Mouse (Mus musculus) urinary bladder, postnatal 10 days (tissue): ENCODE measurements around the gene Dnm3.

Experiments used
- DNase-seq: peaks from one replicate; pipeline ENCODE4 v3.0.0; 2022; ENCODE audit warnings: low spot score

Gene Dnm3

DNA sequence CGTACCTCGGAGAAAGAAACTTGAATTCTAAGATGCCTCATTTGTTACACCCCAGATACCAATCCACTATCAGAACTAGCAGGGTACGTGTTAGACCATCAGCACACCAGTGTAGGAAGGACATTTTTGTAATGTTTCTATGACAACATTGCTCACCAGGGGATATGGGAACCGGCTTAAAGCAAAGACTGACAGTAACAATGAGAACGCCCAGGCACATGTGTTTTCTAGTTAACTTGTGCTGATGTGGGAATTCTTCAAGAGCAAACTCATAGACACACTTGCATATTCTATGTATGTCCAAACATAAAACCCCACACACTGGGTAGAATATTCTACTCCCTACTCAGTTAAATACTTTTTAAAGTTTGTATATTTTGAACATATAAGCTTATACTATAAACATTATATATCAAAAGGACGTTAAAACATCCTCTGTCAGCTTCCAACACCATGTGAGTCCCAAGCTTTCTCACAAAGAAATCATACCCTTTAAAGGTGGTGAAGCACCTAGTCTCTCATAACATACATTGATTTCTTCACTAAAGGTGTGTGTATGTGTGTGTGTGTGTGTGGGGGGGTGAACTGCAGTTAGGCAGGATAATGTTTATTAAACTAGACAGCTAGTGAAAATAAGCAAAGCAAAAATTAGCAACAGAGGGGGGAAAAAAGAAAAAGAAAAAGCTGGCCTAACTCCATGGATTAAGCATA lies 369.0 kb downstream of the Dnm3 start:
- DNase-seq = no peak

DNA sequence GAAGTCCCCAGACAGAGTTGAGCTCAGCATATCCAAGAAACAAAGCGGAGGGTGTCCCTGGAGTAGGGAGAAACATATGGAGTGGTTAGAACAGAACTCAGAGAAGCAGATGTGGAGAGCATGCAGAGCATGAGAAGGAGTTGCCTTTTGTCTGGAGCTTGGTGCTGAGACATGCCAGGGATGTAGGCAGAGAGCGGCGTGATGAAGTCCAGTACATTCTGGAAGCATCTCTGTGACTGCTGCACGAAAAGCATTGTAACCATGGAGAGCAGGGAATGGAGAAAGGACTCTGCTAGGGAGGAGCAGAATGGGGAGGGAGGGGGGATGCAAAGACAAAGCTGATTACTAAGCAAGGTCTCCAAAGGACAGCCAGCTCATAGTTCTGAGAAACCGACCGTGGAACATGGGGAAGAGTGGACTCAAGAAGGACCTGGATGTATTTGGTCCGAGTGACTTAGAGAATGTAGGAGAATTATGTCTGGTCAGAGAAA lies 369.6 kb downstream of the Dnm3 start:
- no peak for DNase-seq

DNA sequence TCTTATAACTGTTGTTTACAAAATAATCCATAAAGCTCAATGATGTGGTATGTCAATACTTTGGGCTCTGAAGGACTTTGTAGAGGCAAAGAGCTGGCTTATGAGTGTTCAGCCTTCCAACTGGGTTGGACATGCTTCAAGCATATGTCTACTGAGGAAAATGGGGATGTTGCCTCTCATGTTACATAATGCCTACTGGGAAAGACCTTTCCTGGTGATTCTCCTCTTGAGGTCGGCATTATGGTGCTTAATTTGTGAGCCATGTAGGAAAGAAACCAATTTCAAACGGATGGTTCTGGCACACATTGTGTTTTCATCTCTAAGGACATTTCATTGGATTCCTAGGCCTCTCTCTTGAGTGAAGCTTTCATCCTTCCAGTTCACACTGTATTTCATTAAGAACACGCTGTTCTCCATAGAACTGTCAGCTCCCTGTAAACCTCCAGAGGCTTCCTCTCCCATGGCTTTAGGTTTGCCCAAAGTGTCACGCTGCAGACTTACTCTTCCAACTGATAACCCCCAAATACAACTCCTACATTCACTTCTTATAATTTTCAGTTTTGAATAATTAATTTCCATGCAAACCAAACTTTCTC lies 370.7 kb downstream of the Dnm3 start:
- DNase-seq = no peak

DNA sequence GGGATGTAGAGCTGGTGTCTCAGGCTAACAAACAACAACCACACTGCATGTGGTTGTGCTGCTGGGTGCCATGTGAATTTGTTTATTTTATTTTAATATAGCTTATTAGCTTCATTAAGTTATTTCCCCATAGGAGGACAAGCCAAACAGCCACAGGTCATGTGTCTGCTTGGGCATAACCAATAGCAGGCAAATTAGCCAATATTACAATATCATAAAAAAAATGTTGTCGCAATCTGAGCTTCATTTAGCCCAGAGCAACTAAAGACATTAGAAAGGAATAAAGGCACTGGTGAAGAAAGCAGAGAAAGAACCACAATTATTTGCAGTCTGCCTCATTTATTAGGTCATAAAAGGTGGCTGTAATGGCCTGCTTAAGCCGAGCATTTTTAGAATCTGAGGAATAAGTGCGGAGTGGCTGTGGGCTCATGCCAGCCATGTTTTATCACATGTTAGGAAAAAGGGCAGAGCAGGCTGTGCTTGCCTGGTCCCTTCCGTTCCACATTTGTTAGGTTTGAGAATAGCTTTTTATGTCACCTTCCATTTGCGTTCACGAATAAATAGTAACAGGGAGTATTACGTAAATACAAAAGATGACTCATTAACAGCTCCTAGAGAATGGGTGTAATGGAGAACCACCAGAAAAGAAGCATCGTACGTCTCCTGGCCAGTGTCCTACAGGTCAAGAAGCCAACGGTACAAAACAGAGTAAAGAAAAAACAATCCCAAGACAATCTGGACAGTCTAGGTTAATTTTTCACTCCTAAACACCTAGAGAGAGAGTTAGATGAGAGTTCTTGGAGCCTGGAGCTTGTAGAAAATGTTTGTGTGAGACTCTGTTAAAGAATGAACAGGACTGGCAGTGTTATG lies 376.6 kb downstream of the Dnm3 start:
- DNase-seq = no peak

DNA sequence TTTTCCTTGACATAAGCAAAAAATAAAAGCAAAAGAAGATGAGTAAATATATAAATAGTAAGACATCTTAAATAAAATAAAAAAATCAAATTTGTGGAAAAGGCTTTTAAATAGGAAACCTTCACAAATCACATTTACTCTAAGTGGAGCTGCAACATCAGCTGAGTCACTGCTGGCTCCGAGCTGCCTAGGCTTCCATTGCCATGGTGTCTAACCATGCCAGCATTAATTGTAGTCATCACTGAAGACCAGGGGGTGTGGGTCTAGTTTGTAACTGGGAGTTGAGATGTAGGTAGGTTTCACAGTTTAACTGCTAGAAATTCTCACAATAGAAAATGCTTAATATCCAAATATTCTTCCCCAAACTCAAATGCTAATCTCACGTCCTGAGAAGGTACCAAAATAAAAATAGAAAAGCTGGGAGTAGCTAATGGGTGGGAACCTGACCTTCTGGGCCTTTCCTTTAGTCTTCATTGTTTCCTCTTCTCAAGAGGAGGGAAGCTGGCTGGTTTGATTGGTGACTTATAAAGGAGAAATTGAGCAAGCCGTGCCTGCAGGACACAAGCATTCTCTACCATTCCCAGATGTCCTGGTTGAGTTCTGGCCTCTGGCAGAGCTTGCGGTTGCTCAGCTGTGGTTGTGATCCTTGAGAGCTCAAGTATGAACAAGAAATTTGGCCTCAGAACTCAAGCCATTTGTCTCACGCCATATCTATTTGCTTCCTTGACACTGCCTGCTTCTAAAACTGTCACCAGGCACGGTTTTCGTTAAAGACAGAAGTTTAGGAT lies 377.6 kb downstream of the Dnm3 start:
- DNase-seq = no peak

DNA sequence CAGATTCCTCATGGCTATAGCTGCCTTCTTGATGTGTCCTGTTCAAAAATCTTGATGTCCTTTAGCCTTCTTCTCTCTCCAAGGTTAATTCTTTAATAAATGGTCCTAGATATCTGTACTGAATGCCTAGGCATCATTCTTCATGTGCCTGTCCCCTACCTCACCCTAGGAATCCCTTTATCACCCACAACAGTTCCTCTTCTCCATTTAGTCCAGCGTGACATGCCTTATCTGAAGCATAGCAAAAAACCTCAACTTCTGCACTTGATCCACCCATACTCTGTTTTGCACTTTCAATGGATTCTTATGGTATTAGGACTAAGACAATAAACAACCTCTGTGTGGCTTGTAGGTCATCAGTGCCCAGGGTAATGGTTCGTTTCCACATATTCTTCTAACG lies 378.6 kb downstream of the Dnm3 start:
- DNase-seq = no peak

DNA sequence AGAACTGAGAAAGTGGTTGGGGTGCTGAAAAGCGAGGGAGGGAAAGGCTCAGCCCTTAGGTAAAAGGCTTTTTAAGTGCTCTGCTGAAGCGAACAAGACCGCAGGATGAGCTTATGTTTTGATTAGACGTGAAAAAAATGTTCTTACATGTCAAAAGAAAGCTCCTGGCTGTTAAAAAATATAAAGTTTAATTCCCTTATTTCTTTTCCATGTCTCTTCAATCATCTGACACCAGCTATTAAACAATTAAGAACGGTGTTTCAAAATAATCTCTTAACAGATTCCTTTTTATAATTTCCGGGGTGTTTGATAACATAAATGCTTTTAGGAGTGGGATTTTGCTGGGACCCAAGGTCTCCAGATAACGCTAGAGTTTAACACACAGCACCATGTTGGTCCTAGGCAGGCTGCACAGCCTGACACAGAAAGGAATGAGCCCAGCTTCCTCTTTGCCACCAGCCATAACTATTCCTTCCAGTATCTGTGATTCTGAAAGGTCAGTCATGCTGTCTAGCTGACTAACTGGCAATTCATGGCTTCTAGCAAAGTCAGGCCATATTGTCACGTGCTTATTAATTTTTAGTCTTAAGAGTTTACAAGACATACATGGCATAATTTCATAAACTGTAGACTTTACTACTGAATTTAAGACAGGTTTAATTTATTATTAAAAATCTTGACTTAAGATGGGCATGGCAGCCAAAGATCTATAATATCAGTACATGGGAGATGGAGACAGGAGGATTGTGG lies 383.1 kb downstream of the Dnm3 start:
- DNase-seq = no peak

DNA sequence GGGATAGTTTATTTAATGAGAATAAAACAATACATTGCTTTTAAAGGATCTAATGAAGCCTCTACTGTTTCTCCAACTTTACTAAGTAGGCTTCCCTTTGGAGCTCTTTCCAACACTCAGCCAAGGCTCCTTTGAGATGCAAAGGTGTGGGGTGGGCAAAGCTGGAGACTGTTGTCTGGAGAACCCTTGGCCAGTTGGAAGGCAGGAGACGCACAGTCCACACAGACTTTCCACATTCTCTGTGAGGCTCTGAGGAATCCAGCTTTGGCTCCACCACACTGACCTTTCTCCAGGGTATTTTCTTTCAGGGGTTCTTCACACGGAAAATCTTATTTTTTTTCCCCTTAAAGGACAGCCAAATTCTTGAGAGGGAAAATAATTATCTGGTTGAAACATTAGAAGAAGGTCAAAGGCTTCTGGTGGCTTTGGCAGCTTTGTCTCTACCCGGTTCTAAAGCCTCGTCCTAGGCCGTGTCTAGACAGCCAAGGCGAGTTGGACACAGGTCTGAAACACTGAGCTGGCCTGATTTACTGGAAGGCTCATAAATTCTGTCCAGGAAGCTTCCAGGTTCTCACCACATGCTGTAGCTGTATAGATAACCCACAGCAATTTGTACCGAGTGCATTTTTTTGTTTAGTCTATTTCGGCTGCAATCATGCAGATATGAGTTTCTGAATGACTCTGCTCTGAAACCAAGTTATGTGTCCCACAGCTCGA lies 383.9 kb downstream of the Dnm3 start:
- DNase-seq = no peak

DNA sequence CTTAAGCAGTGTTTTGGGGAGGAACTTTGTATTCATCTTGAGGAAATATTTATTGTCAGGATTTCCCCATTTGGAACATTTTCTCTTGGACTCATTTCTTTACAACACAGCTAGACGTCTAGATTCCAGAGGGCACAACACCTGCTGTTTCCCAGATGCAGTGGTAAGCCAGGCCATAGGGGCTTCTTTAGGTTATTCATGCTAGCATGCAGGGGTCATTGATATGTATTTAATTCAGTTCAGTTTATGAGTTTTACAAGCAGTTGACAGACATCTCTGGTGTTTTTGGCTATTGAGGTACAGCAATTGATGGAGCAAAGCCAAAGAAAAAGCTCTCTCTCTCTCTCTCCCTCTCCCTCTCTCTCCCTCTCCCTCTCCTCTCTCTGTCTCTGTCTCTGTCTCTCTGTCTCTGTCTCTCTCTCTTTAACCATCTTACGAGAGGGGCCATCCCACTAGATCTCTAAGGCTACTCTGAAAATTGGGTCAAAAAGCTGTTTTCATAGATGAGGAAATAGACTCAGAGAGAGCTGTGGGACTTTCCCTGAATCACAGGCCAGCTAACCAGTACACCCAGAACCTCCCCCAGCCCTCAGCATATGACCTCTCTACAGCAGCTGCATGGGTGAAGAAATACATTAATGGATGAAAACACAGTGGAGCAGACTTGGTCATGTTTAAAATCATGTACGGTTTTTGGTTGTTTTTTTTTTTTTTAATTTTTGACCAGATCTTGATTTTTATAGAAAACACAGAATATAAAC lies 384.8 kb downstream of the Dnm3 start:
- no peak for DNase-seq

DNA sequence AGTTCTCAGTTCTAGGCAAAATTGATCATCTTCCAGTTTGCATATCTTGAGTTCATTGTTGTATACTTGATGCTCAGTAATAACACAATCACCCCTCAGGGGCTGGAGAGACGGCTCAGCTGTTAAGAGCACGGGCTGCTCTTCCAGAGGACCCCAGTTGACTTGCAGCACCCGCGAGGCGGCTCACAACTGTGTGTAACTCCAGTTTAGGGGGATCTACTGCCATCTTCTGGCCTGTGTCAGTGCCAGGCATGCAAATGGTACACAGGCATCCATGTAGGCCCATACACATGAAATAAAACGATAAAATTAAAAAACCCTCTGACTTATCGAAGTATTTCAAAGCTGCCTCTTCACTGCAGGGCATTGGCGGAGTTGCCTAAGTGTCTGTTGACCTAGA lies 385.4 kb downstream of the Dnm3 start:
- DNase-seq = no peak

DNA sequence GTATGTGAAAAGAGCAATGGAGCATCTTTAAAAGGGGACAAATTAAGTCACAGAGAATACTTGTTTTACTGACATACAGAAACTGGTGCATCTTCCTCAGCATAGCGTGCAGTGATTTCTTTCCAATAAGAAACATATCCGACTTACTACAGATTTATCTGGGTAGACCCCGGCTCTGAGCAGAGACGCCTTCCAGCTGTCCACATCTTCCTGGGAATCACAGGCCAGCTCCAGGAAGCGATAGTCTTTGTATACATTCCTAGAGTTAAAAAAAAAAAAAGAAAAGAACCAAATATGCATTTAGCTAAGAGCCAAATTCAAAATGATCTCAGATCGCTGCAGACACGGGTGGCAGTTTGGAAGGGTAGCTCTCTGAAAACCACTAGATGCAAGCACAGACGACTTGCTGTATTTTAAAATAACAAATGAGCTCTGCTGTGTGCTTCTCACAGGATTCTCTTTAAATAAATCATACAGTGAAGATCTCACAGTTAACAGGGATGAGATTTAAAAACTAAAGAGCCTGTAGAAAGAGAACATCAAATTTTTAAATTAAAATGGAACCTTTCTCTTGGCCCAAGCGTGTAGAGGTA lies 393.9 kb downstream of the Dnm3 start:
- DNase-seq = no peak

DNA sequence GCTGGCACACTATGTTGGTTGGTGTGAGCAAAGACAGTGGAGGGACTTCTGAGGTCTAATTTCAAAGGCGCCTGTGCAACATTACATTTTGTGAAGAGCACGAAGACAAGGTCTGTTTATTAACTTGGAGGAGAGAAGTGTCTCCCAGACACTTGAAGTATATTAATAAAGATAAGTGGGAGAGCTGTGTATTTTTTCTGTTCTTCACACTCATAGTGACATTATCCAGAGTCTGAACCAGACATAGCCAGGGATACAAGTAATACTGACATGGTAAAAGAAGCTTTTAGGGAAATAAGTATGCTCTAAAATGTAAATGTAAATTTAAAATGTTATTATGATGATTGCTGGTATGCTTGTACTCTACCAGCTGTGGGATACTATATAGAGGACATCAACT lies 394.5 kb downstream of the Dnm3 start:
- no peak for DNase-seq

DNA sequence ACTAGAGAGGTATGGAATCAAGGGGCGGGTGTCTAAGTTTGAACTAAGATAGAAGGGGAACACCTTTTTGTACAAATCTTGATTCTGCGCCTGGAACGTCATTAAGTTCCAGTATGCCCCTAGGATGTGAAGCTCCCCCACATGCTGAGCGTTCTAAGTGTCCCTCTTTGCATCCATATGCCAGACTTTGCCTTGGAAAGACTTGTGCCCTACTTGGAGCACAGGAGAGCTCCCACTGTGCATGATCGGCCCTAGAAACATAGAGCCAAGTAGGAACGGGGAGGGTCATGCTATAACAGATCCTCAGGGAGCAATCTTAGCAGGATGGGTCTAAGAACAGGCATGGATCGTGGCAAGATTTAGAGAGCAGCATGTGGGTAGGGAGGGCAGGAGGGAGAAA lies 395.1 kb downstream of the Dnm3 start:
- DNase-seq = no peak

DNA sequence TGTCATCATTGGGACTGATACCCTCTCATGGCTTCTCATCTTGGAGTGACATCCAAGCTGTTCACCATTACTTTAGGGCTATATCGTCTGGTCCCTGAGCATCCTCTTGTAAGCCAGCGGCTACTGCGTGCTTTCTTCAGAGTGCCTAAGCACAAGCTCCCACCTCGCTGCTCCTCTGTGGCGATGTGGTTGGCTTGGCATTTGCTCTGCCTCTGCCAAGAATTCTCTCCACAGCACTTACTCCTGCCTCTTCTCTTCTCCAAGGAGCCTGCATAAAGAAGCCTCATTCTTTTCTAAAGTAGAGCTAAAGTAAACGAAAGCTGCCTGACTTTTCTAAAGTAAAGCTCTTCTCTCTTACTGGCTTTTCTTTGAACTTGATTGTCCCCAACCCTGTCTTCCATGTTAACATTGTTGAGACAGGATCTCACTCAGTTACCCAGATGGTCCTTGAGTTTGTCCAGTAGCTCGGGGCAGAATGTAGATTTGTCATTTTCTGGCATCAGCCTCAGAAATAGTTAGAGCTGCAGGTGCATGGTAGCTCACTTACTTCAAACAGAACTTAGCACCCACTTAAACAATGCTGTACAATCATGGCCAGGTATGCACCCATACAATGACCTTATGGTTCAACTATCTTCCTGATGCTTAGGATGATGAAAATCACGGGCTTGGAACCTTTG lies 396.0 kb downstream of the Dnm3 start:
- DNase-seq = no peak

DNA sequence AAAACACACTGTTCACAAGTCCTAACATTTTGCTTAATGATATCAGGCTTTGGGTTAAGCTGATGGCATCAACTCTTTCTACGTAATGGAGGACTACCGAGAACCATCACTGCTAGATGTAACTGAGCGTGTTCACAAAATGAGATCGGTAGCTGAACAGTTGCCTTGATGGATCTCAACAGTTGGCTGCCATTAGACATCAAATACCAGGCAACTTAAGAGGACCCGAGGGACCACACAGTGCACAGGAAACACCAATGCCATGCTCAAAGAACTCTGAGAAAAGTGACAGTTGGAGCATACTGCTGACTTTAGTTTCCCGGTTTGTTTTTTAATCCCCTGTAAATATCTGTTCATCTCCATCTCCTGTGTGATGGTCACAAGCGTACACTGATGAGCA lies 397.8 kb downstream of the Dnm3 start:
- DNase-seq = no peak

DNA sequence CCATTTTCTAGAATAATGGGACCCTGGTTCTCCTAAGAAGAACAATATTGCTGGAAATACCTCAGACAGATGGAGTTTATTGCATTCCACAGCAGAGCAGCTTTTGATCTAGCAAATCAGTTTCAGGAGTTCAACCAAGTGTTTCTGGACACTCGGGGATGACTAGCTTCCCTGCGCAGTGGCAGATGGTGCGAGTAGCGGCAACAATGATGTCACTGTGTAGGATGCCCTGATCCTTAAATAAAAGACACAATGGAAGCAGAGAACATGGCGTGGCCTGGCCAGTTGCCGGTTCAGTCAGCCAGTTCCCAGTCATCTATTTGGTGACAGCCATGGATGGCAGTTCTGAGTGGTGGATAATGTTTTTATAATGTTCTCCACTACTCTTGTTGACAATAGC lies 400.4 kb downstream of the Dnm3 start:
- no peak for DNase-seq

DNA sequence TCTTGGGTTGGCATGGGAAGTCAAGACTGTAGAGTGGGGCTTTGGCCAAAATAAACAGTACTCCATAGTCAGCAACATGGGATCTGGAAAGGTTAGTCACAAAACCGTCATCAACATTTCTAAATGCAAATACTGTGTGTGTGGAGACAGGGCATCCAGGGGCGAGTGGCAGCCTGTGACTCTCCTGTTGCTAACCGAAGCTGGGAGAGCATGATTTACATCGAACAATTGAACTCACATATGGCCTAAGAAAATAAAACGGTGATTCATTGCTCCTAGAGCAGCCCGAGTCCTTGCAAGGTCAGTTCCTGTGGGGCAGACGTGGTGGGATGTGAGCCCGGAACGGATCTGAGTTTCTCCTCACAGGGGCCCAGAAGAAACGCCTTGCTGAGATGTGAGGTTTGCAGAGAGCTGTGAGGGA lies 401.2 kb downstream of the Dnm3 start:
- no peak for DNase-seq

DNA sequence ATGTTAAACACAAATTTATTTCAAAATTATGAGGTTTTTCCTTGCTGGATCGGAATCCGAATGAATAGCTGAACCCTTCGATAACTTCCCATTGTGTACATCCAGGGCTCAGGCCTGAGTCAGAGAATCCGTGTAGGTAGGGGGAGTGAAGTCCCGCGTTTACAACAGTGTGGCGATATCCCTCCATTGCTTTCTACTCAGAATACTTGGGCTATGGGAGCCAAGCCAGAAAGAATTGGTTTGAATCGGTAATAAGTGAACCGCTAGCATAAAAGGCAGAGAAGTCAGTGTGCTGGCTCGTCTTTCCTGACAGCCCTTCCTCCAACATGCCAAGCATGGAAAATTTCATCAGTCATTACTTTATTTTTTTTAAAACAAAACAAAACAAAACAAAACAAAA lies 402.0 kb downstream of the Dnm3 start:
- DNase-seq = no peak

DNA sequence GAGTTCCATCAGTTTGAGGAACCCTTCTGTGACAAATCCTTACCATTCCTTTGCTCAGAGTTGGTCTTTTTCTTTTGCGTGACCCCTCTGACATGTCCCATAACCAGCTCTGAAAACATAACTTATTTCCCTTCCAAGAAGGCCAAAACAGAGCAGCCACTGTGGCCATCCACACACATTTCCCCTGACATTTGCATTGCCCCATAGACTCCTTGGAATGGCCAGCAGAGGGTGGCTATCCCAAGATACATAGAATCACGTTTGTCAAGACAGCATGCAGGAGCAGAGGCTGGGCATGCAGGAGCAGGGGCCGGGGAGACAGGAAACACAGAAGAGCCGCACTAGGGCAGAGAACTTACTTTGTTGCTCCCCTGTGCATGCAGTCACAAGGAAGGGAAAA lies 402.4 kb downstream of the Dnm3 start:
- DNase-seq = no peak
